Mouse (Mus musculus): ENCODE results near the gene Nudt4.
"Not testable (repeated sequence)": the region's sequence is repeated elsewhere in the genome, so short reads cannot be mapped to it uniquely, and the experiment has no call there.

Nudt4 gene

DNA sequence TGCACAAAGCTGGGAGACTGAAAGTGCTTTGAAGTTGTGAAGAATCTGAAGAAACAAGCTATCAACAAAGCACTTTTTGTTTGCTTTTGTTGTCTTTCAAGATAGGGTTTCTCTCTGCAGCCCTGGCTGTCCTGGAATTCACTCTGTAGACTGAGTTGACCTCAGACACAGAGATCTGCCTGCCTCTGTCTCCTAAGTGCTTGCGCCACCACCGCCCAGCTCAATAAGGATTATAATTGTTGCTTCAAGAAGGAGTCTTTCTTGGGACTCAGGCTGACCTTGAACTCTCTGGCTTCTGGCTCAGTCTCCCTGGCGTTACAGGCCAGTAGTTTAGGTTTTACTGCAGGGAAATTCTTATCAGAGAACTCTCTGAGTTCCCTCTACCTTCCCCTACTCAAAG, 2.8 kb upstream of the Nudt4 start:
- DNase-seq, result no peak

- DNase-seq, result peak; percentile 37
These were observed 1.4 kb upstream of the Nudt4 start for GRCm38 (mm10) chr10:95565156-95565854.

DNA sequence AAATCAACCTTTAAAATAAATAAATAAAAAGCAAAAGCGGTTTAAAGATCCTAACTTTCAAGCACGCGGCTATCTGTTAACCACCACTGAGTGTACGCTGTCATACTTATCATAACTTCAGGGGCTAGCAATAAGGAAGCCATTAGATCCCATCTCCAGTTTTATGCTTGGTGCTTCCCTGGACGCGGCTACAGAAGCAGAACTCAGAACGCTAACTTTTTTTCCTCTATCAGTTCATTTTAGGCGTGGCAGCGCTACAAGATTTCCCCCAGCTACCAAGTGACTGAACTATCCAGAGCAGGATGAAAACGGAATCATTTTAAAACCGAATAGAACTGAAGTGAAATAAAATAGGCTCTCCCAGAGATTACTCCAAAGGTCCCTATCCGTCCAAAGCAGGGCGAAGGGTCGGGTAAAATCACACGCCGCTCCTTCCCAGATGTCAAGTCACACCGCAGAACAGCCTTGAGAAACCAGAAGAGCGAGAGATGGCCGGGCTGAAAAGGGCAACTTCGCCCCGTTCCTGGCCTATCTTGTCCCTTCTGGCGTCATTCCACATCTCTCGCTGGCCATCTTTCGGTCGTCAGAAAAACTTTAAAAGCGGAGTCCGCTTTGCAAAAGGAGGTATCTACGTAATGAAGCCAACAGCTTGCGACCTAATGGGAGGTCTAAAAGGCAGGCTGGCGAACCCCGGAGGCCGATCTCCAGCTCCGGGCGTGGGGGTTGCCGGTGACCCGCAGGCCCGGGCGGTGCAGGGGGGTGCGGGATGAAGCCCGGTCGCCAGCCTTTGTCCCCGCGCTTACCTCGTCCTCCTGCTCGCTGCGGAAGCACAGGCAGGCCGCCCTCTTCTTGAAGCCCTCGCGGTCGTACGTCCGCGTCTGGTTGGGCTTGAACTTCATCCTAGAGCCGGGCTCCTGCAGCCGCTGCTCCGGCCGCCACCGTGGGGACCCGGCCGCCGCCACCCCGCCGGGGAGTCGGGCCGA, 796 bp downstream of the Nudt4 start:
- DNase-seq, result peak; percentile 51

- DNase-seq, result no peak
These were observed 1.6 kb downstream of the Nudt4 start for GRCm38 (mm10) chr10:95562395-95562794.

DNA sequence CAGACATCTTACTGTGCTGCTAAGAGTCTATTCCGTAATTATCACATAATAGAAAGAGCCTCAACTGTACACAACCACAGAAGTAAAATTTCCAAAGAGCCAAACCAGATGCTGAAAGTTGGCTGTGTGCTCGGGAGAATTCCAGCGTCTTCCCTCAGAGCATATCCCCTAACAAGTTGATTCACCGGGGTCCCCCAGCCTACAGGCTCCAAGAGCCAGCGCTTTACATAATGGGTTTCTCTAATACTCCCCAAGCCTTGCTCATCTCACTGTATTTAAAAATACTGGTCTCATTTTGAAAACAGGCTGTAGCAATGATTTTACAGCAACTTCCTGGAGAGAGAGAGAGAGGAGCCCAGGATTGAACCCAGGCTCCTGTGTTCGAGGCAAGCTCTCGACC, 2.3 kb downstream of the Nudt4 start:
- DNase-seq, result no peak

GRCm38 (mm10) chr10:95560394-95560983, 3.5 kb downstream of the Nudt4 start:
- DNase-seq, result no peak

DNA sequence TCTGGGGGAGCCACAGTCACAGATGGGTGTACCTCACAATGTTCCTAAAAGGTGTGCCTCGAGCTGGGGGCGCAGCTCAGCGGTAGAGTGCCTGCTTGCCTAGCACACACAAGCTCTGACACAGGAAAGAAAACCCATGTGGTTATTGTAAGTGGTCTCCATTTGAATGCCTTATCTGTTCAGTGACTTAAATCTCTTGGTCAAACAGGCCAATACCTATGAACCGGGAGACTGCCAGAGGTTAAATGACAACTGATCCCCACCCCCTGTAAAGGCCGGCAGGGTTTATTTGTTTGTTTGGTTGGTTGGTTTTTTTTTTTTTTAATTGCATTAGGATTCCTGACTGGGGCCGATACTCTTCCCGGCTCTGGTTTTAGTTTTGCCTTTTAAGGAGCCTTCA, 4.5 kb downstream of the Nudt4 start:
- no peak for DNase-seq

DNA sequence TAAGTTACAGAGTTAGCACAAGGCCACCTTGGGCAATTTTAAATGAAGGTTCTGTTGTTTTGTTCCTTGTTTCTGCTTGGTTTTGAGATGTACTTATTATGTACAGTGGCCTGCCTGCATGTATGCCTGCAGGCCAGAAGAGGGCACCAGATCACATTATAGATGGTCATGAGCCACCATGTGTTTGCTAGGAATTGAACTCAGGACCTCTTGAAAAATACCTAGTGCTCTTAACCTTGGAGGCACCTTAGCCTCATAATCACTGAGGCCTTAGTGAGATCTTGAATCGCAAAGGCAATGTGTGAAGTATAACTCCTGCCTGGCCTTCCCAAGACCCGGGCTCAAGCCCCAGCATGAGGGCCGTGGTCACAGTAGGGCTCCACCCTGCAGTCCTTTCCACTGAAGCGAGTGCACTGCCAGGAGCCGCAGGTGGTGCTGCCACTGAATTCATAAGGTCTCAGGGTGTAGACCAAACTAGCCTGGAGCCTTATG, 6.6 kb downstream of the Nudt4 start:
- DNase-seq, result no peak

DNA sequence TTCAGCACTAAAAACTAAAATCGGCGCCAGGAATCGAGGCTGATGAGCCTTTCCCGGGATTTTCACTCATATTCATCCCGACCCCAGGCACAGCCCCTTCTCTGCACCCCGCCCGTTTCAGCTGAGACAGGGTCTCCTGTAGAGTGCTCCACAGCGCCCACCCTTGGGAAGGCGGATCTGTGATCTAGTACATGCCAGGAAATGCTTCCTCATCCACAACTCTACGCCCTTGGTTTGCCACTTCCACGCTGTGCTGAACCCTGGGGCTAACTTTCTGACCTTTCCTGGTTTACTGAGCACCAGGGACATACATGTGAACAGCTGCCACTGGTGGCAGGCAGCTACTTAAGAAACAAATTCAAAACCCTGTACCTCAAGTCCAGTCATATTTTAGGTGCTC, 8.1 kb downstream of the Nudt4 start:
- no peak for DNase-seq

DNA sequence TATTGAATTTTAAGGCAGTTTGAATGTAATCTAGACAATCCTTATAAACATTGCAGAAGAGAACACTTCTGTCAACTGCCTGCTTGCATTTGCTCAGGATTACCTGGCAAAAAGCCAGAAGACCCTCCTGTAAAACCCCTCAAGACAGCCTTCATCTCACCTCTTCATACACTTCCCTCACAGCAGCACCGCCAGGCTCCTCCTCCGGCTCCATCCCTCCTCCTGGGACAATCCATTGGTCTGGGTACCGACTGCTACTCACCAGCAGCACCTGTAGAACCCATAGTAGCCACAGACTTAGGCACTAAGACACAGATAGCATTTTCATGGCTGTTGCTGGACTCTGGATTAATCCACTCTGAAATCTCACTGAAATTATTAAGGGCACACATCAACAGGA, 11.6 kb downstream of the Nudt4 start:
- DNase-seq, result no peak

DNA sequence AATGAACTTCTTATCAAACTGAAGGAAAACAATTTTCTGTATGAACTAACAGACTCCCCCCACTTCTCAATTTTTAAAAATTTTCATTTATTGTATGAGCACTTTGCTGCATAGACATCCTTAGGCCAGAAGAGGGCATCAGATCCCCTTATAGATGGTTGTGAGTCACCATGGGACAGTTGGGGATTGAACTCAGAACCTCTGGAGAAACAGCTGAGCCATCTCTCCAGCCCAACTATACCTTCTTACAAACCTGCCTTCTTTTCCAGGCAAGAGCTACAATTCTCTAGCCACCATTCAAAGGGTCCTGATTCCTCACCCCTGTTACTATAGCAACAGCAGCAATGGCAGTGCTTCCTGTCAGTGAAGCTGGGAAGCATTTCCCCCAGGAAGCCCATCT, 12.2 kb downstream of the Nudt4 start:
- no peak for DNase-seq

GRCm38 (mm10) chr10:95550506-95550905, 13.4 kb downstream of the Nudt4 start:
- no peak for DNase-seq

DNA sequence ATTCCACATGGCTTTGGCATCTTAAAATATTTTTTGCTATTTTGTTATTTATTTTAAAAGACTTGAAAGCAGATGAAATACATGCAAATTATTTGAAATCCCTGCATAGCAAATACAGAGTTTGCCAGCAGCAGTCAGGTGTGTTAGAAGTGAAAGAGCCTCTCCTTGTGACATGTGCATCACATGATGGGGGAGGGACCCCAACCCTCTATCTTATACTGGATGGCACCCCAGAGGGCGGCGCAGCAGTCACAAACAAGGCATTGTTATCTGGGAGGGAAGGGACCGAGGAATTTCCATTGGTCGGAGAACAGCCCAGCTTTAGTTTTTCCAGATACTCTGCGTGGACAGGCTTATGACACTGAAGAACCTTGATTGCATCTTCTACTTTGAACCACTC, 14.9 kb downstream of the Nudt4 start:
- DNase-seq, result not testable (repeated sequence)

GRCm38 (mm10) chr10:95548154-95548826, 15.7 kb downstream of the Nudt4 start:
- DNase-seq, result no peak

DNA sequence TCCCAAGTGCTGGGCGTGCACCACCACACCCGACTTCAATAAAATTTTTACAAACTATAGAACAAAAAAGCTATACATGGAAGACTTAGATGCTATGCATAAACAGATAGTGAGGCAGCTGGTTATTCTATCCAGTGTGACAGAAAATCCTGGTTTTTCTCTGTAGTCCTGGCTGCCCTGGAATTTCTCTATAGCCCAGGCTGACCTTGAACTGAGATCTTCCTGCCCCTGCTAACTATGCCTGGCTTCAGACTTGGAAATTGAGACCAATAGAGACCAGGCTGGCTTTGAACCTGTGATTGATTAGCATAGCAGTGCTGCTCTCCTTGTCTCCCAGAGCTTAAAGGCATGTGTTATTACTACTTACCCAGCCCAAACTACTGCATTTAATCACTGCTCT, 17.8 kb downstream of the Nudt4 start:
- DNase-seq, result no peak

DNA sequence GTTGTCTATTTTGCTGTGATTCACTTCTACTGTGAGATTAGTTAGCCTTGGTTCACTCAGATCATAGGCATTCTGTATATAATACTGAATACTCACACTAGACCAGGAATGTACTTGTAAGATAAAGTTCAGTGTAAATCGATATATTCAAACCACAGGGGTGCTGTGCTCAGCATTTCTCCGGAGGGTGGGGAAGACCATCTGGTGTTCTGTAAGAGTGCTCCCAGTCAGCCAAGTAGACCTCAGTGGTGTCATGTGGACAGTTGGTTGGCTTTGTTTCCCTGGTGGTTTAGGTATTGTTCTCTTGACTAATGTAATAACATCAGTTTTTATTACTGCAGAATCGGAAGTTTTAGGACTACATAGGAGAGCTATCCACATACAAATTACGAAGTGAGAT, 18.9 kb downstream of the Nudt4 start:
- no peak for DNase-seq

- DNase-seq, result no peak
These were observed 19.3 kb downstream of the Nudt4 start for GRCm38 (mm10) chr10:95544651-95545050.

DNA sequence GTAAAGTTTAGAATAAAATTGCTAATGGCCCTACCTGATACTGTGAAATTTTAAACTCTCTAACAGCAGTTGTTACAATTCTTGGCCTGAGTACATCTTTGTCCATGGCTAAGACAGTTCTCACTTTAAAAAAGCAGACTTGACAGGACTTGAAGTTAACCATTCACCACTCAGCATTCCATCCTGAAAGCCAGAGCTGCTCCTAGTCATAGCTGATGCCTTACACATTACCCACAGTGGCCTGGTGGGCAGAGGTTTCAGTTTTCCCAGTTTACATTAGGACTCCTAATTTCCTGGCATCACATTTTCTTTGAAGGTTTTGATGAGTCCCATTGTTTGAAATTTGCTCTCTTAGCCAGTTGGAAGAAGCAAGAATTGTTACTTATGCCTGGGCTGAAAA, 19.9 kb downstream of the Nudt4 start:
- DNase-seq, result no peak

DNA sequence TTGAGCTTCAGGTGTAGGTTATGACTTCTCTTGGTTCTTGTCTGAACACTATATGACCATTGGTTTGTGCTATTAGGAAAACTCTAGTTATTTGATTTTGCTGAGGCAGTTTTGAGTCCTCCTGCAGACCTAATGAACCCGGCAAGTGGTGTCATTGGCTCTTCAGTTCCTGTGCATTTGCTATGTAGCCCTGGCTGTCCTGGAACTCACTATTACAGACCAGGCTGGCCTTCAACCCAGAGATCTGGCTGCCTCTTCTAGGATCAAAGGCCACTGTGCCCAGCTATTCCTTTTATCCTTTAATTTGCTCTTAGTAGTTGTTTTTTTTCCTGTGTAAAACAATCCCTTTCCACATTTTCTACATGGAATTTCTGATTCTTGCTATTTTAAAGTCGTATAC, 20.6 kb downstream of the Nudt4 start:
- no peak for DNase-seq

DNA sequence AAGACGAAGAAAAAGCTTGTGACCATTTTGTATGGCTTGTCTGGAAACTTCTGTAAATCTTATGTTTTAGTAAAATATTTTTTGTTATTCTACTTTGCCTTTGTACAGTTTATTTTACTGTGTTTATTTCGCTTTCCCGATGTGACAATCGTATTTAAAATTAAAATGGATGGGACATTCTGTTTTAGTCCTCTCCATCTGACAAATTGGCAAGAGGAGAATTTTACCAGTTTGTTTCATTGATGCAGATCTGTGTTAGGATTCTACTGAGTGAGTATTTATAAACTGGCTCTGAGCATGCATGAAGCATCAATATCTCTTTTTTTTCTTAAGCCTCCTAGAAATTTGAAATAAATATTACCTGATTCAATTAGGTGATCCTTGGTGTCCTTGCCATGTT, 21.0 kb downstream of the Nudt4 start:
- DNase-seq, result no peak

DNA sequence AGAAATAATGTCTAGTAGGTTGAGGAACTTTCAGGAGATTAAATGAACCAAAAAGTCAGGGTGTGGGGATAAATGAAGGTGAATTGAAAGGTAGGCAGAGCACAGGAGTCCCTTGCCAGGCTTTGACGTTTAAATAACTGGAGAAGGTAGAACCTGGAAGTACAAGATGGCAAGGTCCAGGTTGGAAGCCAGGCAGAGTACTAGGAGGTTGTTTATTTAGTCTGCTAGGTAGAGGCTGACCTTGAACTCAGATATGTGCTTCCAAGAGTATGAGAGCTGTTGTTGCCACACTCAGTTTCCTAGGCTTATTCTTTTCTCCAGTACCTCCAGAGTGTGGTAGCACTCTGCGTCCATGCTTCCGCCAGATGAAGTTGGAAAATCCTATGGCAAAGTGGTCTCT, 24.1 kb downstream of the Nudt4 start:
- no peak for DNase-seq

DNA sequence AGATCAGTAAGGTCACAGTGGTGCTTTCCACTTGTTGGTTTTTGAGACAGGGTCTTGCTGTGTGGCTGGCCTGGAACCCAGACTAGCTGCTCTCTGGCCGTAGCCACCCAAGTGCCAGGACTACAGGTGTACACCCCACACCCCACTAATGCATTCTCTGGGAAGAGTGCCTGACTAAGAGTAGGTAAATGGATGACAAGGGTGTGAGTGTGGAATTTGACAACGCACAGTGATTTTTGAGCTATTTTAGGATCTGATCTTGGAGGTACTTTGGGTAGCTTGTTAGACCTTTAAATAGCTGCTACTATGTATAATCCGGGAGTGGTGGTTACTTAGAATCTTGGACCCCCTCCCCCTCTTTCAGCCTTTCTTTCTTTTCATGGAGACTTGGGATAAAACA, 24.7 kb downstream of the Nudt4 start:
- DNase-seq, result no peak

- DNase-seq, result no peak
These were observed 27.8 kb downstream of the Nudt4 start for GRCm38 (mm10) chr10:95536222-95536541.
